Mouse (Mus musculus) cerebellum, postnatal 14 days (tissue): Measurements from ENCODE around the gene Ptgir.

Experiments
- DNase-seq, 2 experiments: peaks; one replicate each; pipeline ENCODE4 v3.0.0; 2021; ENCODE audit warnings: mixed read lengths in 2 of 2

Gene Ptgir

DNA sequence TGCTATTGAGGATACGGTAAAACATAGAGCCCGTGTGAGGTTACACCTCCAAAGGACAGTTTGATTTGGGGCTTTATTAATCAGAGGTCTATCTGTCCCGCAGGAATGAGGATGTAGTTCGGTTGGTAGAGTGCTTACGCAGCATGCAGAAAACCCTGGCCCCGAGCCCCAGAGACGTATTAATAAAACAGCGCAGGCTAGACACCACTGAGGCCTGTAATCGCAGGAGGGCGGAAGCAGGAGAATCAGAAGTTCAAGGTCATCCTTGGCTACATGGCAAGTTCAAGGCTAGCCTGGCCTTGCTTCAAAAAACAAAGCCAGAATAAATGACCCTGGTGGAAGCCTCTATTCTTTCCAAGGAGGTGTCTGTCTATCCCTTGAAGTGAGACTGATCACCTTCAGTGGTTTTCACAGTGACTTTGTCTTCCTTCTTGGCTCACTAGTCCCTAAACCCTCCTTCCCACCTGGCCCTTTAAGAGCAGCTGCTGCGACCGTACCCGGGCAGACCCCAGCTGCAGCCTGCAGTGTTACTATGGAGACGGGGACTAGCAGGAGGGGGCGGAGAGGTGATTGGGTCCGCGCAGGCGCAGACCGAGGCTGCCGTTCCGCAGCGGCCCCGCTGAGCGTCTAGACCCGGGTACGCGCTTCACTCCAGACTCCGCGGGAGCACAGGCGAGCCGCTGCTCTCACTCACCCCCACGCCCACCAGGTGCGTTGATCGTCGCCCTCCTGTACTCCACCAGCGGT lies 37.9 kb downstream of the Ptgir start, which contains the start of gene Pnmal2:
Gene Pnmal2, plus strand, starts transcription at position 622 of the 747 bp plus-strand sequence.
- peak; percentile 95 for DNase-seq

GRCm38 (mm10) chr7:16944808-16945315 lies 38.6 kb downstream of the Ptgir start:
- DNase-seq, result peak in 1 of 2 experiments; percentile 67

- peak; percentile 70 to 79 for DNase-seq
These were observed 39.1 kb downstream of the Ptgir start for GRCm38 (mm10) chr7:16945419-16945818.

GRCm38 (mm10) chr7:16946441-16947348 lies 40.4 kb downstream of the Ptgir start:
- DNase-seq, result peak; percentile 83 to 86

DNA sequence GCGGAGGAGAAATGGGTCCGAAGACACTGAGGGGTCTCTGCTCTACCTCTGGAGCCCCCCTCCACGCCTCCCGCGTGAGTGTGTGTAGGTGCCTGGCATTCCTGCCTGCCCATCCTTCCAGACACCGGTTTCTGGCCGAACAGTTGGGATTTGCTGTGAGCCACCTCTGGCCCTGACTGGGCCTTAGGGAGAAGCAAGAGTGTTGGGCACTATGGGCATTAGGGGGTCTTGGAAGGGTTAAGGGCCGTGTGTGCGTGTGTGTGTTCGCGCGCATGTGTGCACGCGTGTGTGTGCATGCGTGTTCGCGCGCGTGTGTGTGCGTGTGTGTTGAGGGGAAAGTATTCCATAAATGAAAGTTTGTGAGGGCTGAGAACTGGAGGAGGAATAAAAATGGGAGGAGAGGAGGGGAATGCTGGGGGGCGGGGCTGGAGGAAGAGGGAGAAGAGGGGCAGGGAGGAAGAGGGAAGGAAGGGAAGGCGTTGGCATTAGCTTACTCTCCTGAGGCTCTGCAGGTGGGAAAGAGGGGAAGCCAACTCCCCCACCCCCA lies 41.1 kb downstream of the Ptgir start:
- peak; percentile 60 to 68 for DNase-seq

DNA sequence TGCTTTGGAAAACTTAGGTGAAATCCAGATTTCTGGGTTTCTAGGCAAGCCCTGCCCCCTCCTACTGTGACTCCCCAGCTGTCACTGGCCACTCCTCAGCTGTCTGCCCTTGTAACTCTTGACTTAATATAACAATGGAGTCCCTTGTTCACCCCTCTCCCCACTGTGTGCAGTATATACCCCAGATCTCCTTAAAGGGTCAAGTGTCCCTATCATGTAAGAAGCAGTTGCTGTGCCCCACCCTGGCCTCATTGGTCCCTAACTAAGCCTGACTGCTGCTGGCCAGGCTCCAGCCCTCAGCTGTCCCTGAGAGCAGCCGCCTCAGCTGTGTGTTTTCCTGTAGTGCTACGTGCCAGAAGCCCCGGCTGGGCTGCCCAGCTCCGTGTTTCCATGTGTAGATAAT lies 41.7 kb downstream of the Ptgir start:
- peak; percentile 61 to 74 for DNase-seq

DNA sequence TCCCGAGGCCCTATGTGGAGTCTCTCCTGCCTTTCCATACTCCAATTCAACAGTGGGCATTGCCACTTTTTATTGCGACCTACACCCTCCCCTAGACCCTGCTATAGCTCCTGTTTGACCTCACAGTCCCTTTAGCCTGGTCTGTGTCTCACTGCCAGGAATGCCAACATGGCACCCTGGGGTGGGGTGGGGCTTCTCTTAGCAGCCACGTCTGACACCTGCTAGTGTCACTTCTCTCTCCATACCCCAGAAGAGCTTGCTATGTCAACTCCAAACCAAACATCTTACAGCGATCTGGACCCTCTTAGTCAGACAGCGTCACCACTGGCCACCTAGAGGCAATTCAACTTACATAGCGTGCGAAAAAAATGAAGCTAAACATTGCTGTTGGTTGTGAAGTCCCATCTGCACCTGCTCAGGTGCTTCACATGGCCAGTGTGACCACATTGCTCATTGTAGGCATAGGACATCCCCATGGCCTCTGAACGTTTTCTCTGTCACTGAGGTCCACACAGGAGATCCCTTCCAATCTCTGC lies 42.7 kb downstream of the Ptgir start:
- peak; percentile 37 to 57 for DNase-seq

DNA sequence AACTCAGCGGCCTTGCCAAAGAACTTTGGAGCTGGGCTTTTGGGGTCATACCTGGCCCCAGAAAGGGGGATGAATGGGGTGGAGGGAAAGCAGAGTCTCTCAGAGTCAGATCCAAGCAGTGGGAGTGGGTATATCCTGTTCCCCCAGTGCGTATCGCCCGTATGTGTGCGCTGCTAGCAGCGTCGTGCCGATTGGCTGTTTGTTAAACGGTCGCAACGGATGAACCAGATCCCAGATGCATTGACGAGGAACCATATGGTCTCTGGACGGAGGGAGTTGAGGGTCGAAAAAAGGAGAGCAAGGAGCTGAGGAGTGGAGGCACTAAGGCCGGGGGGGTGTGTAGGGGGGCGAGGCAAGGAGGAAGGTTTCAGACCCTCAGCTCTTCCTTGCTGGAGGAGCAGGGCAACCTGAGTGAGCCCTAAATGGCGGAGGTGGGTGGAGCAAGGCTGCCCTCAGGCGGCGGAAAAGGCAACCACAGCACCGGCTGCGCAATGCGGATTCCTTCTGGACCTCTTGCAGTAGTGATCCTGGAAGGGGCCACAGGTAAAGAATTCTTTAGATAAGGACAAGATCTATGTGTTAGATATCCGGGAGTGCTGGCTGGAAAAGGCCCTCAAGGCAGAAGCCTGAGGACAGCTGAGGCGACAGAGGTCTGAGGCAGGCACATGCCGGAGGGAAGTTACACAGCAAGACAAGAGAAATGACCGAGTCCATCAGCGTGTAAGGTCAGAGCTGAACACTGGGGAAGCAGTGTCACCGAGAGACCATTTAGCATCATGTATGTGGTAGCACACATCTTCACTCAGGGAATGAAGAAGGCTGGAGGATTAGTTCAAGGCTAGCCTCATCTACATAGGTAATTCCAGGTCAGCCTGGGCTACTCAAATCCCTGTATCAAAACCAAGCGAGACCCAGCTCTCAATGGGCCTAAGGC lies 43.9 kb downstream of the Ptgir start:
- peak; percentile 93 to 94 for DNase-seq

GRCm38 (mm10) chr7:16950861-16951635 lies 44.8 kb downstream of the Ptgir start:
- peak; percentile 88 to 89 for DNase-seq

DNA sequence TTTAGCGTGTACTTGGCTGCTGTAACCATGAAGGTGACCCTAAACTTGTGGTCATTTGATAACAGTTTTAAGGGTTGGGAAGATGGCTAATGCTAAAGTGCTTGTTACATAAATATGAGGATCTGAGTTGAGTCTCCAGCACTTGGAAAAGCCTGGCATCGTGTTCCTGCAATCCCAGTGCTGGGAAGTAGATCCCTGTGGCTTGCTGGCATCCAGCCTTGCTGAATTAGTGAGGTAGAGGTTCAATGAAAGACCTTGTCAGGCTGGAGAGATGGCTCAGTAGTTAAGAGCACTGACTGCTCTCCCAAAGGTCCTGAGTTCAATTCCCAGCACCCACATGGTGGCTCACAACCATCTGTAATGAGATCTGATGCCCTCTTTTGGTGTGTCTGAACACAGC lies 47.5 kb downstream of the Ptgir start:
- DNase-seq, result peak; percentile 38 to 45

DNA sequence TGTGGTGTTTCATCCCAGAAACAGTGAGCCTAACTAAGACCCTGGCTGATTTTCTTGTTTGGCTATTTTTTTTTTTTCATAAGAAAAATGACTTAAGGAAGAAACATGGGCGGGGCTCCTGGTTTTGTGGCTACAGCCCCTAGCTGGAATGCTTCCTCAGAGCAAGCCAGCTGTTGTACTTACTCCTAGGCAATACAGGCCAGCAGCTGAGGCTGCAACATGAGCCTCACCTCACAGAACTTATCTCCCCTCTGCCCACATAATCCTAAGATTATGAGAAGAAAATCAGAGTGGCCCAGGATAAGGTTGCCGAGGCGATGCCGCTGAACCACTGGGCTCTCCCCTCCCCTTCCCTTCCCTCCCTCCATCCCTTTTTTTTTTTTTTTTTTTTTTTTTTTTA lies 49.4 kb downstream of the Ptgir start:
- no peak for DNase-seq

DNA sequence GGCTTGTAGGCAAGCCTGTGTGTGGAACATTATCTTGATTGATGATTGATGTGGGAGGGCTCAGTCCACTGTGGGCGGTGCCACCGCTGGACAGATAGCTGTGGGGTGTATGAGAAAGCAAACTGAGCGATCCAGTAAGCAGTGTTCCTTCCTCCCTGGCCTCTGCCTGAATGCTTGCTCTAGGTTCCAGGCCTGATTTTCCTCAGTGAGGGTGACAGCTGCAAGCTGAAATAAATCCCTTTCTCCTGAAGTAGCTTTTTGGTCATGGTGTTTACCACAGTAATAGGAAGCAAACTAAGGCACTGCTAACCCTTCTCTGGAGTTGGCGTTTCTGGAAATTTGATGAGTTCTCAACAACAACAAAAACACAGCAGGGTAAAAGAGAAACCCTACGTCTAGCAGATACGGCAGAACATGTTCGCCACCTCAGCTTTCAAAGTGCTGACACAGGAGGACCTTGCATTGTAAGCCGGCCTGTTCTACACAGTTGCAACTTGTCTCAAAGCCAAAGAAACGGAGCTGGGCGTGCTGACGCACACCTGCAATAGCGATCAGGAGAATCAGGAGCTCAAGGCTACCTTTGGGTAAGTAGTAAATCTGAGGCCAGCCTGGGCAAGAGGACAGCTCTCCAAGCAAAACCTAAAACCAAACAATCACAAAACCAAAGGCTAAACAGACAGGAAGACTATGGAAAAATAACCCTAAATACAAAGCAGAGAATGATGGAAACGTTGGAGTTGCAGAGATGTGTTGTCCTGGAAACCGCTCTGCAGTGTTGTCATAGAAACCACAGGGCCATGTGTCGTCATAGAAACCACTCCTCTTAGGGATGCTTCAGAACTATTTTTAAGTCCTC lies 50.3 kb downstream of the Ptgir start:
- DNase-seq, result peak in 1 of 2 experiments; percentile 44

DNA sequence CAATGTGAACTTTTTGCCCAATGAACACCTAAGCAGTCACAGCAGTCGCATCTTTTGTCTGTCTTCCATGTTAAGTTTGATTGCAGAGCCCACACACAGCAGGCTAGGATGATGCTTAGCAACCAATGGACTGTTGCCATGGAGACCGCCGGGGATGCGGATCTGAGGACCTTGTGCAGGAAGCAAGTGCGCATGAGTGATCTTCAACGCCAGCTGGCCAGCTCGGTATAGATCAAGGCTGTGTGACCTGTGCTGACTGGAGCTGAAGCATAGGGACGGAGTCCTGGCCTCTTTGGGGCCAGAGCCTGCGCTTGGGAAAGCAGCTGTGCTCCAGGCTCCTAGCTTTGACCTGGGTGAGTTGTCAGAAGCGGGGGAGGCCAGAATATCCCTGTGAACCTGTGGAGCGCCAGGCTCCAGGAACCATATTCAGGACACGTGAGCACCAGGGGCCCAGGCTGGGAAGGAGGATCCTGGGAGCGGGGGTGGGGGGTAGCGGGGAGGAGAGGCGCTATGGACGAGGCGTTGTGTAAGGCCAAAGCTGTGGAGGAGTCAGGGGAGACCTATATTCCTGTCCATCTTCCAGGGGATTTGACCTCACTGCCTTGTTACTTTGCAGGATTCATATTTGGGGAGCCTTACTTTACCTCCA lies 53.4 kb downstream of the Ptgir start, which contains the start of gene Pnmal1:
Gene Pnmal1, plus strand, starts transcription at position 141 of the 649 bp plus-strand sequence.
- peak; percentile 96 for DNase-seq
